Mouse (Mus musculus): Measurements from ENCODE around the gene Acbd6. TPM values are rescaled to one million over a fixed set of nuclear protein-coding genes. Genes with fewer than 3 reads are reported as not detected.

Acbd6 gene
- polyA plus RNA-seq, 1 experiment from 2014 or later = 83.2 TPM

GRCm38 (mm10) chr1:155532833-155533688 lies 24.9 kb upstream of the Acbd6 start:
- DNase-seq (ENCODE audit: low spot score) (peak; percentile 49), ATAC-seq (replicated peaks; ENCODE audit: insufficient number of reproducible peaks, low FRiP score, low TSS enrichment, low read depth) (no peak)
- H3K4me3 ChIP-seq (ENCODE audit: low read depth, low read length) = no peak overlapping the region
- H3K9ac ChIP-seq (replicated peaks; ENCODE audit: low read length) = no peak overlapping the region
- no peaks in the 10 kb centered on the region for H3K36me3 ChIP-seq (replicated peaks; ENCODE audit: control insufficient read depth, insufficient read depth, low read depth, low read length)
- no peaks in the 10 kb centered on the region for H3K9me3 ChIP-seq (replicated peaks; ENCODE audit: control insufficient read depth, low read length)
- no peak overlapping the region for H3K27ac ChIP-seq (replicated peaks; ENCODE audit: low read depth, low read length)
- peaks cover 4% of the 10 kb centered on the region; the same call in 1 of the 2 replicates for H3K4me1 ChIP-seq (ENCODE audit: control insufficient read depth, insufficient read depth, low read length)
- H3K27me3 ChIP-seq (ENCODE audit: control insufficient read depth, insufficient read depth, low read length) = no peaks in the 10 kb centered on the region
- WGBS = 39% methylated on average over 9 of the region's 9 CpGs
- H3K4me2 ChIP-seq (ENCODE audit: low read depth, low read length) = no peak overlapping the region

DNA sequence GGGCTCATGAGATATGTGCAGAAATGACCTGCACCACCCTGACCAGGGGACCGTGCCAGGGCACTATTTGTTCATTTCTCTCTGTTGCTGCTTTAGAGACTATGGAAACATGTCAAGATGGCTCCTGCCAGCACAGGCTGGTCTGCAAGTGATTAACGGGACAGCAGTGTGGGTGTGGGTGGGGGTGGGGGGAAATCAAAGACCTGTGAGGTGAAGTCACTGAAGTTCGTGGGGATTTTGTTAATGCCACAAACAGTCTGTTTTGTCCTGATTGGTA lies 24.3 kb upstream of the Acbd6 start:
- WGBS = 35% methylated on average over 3 of the region's 3 CpGs
- no peak for ATAC-seq (replicated peaks; ENCODE audit: insufficient number of reproducible peaks, low FRiP score, low TSS enrichment, low read depth)
- H3K36me3 ChIP-seq (replicated peaks; ENCODE audit: control insufficient read depth, insufficient read depth, low read depth, low read length) = no peaks in the 10 kb centered on the region
- H3K27ac ChIP-seq (replicated peaks; ENCODE audit: low read depth, low read length) = no peak overlapping the region
- H3K9ac ChIP-seq (replicated peaks; ENCODE audit: low read length) = no peak overlapping the region
- no peak overlapping the region for H3K4me3 ChIP-seq (ENCODE audit: low read depth, low read length)
- H3K27me3 ChIP-seq (ENCODE audit: control insufficient read depth, insufficient read depth, low read length) = no peaks in the 10 kb centered on the region
- H3K9me3 ChIP-seq (replicated peaks; ENCODE audit: control insufficient read depth, low read length) = no peaks in the 10 kb centered on the region
- DNase-seq (ENCODE audit: low spot score) = no peak
- H3K4me2 ChIP-seq (ENCODE audit: low read depth, low read length) = no peak overlapping the region
- H3K4me1 ChIP-seq (ENCODE audit: control insufficient read depth, insufficient read depth, low read length) = peaks cover 1% of the 10 kb centered on the region; the same call in 1 of the 2 replicates

DNA sequence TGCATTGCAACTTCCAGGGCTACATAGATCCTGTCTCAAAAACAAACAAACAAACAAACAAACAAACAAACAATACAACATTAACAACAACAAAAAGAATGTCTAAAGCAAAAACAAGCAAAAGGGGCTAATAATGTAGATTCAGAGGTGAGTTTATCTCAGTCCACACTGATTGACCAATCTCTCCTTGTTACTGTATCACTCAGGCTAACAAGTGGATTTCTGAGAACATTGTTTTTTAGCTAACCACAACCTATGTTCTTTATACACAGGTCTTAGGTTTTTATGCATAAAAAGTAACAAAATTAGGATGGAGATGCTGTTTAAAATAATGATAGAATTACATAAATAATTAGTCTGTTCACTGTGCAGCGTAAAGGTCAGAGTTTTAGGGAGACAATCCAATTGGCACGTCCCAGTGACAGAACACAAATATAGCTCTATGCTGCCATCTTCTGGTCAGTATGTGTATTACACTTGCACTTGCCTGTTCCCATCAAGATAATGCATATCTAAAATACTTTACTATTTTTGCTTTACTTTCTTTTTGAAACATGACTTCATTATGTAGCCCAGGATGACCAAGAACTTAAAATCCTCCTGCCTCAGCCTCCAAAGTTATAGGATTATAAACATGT lies 20.8 kb upstream of the Acbd6 start:
- no peaks in the 10 kb centered on the region for H3K27me3 ChIP-seq (ENCODE audit: control insufficient read depth, insufficient read depth, low read length)
- ATAC-seq (replicated peaks; ENCODE audit: insufficient number of reproducible peaks, low FRiP score, low TSS enrichment, low read depth) (no peak), DNase-seq (ENCODE audit: low spot score) (peak; percentile 83)

DNA sequence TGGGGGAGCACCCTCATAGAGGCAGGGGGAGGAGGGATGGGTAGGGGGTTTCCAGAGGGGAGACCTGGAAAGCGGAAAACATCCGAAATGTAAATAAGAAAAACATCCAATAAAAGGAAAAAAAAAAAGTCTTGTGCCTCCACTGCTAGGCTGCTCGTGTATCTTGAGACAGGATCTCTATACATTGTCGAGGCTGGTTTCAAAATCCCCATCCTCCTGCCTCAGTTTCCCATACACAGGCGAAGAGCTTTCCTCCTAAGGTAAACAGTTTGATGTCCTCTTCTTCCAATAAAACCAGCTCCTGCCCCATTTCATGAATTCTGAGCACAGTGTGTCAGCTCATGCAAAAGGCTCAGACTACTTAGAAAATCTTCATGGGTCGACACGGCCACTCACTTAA lies 19.9 kb upstream of the Acbd6 start:
- no peak for DNase-seq (ENCODE audit: low spot score)
- H3K9me3 ChIP-seq (replicated peaks; ENCODE audit: control insufficient read depth, low read length) = no peaks in the 10 kb centered on the region

More for the DNA sequence above, 20.8 kb upstream of the Acbd6 start:
- Histone ChIP-seq H3K36me3 (replicated peaks; ENCODE audit: control insufficient read depth, insufficient read depth, low read depth, low read length) (no peaks in the 10 kb centered on the region), H3K4me3 (ENCODE audit: low read depth, low read length) (no peak overlapping the region), H3K4me1 (ENCODE audit: control insufficient read depth, insufficient read depth, low read length) (no peaks in the 10 kb centered on the region), H3K9me3 (replicated peaks; ENCODE audit: control insufficient read depth, low read length) (no peaks in the 10 kb centered on the region), H3K27ac (replicated peaks; ENCODE audit: low read depth, low read length) (no peak overlapping the region), H3K9ac (replicated peaks; ENCODE audit: low read length) (no peak overlapping the region), H3K4me2 (ENCODE audit: low read depth, low read length) (no peak overlapping the region)
- 12% methylated on average over 2 of the region's 2 CpGs for WGBS

DNA sequence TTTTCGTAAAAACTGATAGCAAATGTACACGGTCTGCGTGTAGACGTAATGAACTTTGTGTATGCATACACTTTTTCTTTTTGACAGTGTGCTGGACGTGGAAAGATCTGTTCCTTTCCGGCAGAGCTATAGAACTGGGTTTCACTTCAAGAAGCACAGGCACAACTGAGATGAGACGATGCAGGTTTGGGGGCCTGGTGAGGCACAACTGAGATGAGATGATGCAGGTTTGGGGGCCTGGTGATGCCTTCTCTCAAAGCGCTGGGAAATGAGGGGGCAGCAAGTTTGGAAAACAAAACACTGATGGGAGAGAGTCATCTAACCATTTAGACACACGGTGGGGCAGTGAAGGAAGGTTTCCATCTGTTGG lies 293 bp upstream of the Acbd6 start:
- no peak for DNase-seq (ENCODE audit: low spot score)
- Histone ChIP-seq H3K9me3 (replicated peaks; ENCODE audit: control insufficient read depth, low read length) (no peaks in the 10 kb centered on the region), H3K4me3 (ENCODE audit: low read depth, low read length) (peak overlapping the region; percentile 81), H3K27ac (replicated peaks; ENCODE audit: low read depth, low read length) (no peak overlapping the region), H3K4me2 (ENCODE audit: low read depth, low read length) (peak overlapping the region; percentile 50), H3K4me1 (ENCODE audit: control insufficient read depth, insufficient read depth, low read length) (peaks cover 3% of the 10 kb centered on the region), H3K27me3 (ENCODE audit: control insufficient read depth, insufficient read depth, low read length) (no peaks in the 10 kb centered on the region), H3K9ac (replicated peaks; ENCODE audit: low read length) (peak overlapping the region; percentile 96), H3K36me3 (replicated peaks; ENCODE audit: control insufficient read depth, insufficient read depth, low read depth, low read length) (no peaks in the 10 kb centered on the region)
- 58% methylated on average over 9 of the region's 9 CpGs for WGBS
- ATAC-seq (replicated peaks; ENCODE audit: insufficient number of reproducible peaks, low FRiP score, low TSS enrichment, low read depth) = 0 out of 2 replicates have a peak, but pooled peaks have one; percentile 15

More for the DNA sequence above, 19.9 kb upstream of the Acbd6 start:
- no peaks in the 10 kb centered on the region for H3K36me3 ChIP-seq (replicated peaks; ENCODE audit: control insufficient read depth, insufficient read depth, low read depth, low read length)
- WGBS = 69% methylated on average over 7 of the region's 7 CpGs
- no peak for ATAC-seq (replicated peaks; ENCODE audit: insufficient number of reproducible peaks, low FRiP score, low TSS enrichment, low read depth)
- H3K27ac ChIP-seq (replicated peaks; ENCODE audit: low read depth, low read length) = no peak overlapping the region
- no peak overlapping the region for H3K4me2 ChIP-seq (ENCODE audit: low read depth, low read length)
- H3K9ac ChIP-seq (replicated peaks; ENCODE audit: low read length) = no peak overlapping the region
- no peak overlapping the region for H3K4me3 ChIP-seq (ENCODE audit: low read depth, low read length)
- H3K4me1 ChIP-seq (ENCODE audit: control insufficient read depth, insufficient read depth, low read length) = no peaks in the 10 kb centered on the region
- no peaks in the 10 kb centered on the region for H3K27me3 ChIP-seq (ENCODE audit: control insufficient read depth, insufficient read depth, low read length)

DNA sequence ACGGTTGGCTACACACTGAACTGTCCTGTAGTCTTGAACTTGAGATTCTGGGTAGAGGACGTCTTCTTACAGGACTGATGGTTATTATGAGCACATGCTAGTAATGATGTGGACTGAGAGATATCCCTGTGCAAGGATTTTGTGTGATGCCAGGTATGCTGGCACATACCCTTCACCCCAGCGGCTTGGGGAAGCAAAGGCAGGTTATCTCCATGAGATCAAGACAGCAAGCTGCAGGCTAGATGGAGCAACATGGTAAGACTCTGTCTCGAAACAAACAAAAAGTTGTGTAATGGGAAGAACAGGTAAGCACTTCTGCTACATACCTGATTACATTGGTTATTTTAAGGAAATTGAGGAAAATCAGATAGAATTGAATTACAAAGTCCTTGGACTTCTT lies 2.1 kb downstream of the Acbd6 start:
- H3K4me2 ChIP-seq (ENCODE audit: low read depth, low read length) = no peak overlapping the region
- ATAC-seq (replicated peaks; ENCODE audit: insufficient number of reproducible peaks, low FRiP score, low TSS enrichment, low read depth) = no peak
- no peak overlapping the region for H3K4me3 ChIP-seq (ENCODE audit: low read depth, low read length)
- H3K9me3 ChIP-seq (replicated peaks; ENCODE audit: control insufficient read depth, low read length) = no peaks in the 10 kb centered on the region
- H3K36me3 ChIP-seq (replicated peaks; ENCODE audit: control insufficient read depth, insufficient read depth, low read depth, low read length) = no peaks in the 10 kb centered on the region
- 87% methylated on average over 4 of the region's 4 CpGs for WGBS
- no peak overlapping the region for H3K9ac ChIP-seq (replicated peaks; ENCODE audit: low read length)
- no peaks in the 10 kb centered on the region for H3K27me3 ChIP-seq (ENCODE audit: control insufficient read depth, insufficient read depth, low read length)
- no peak overlapping the region for H3K27ac ChIP-seq (replicated peaks; ENCODE audit: low read depth, low read length)
- no peak for DNase-seq (ENCODE audit: low spot score)
- peaks cover 3% of the 10 kb centered on the region for H3K4me1 ChIP-seq (ENCODE audit: control insufficient read depth, insufficient read depth, low read length)

DNA sequence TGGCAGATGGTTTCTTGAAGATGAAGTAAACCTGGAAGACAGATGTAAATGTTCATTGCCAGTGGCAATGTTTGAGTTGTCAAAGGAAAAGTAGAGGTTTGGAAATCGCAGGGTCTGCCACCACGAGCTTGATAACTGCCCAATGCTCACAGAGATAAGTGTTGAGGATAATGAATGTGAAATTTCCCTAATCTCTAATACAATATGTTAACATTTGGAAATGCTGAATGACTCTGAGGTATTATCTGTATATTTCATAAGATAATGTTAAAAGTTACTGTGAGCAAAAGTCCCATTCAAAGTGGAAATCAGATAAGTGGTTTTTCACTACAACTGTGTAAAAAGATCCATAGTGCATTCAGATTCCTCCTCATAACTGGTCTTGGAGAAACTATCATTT lies 2.8 kb downstream of the Acbd6 start:
- DNase-seq (ENCODE audit: low spot score) = no peak
- no peak overlapping the region for H3K4me3 ChIP-seq (ENCODE audit: low read depth, low read length)
- no peak overlapping the region for H3K4me2 ChIP-seq (ENCODE audit: low read depth, low read length)
- no peaks in the 10 kb centered on the region for H3K36me3 ChIP-seq (replicated peaks; ENCODE audit: control insufficient read depth, insufficient read depth, low read depth, low read length)
- no peaks in the 10 kb centered on the region for H3K9me3 ChIP-seq (replicated peaks; ENCODE audit: control insufficient read depth, low read length)
- peaks cover 3% of the 10 kb centered on the region for H3K4me1 ChIP-seq (ENCODE audit: control insufficient read depth, insufficient read depth, low read length)
- no peak overlapping the region for H3K27ac ChIP-seq (replicated peaks; ENCODE audit: low read depth, low read length)
- ATAC-seq (replicated peaks; ENCODE audit: insufficient number of reproducible peaks, low FRiP score, low TSS enrichment, low read depth) = no peak
- WGBS = 86% methylated on average over 2 of the region's 2 CpGs
- no peak overlapping the region for H3K9ac ChIP-seq (replicated peaks; ENCODE audit: low read length)
- no peaks in the 10 kb centered on the region for H3K27me3 ChIP-seq (ENCODE audit: control insufficient read depth, insufficient read depth, low read length)

DNA sequence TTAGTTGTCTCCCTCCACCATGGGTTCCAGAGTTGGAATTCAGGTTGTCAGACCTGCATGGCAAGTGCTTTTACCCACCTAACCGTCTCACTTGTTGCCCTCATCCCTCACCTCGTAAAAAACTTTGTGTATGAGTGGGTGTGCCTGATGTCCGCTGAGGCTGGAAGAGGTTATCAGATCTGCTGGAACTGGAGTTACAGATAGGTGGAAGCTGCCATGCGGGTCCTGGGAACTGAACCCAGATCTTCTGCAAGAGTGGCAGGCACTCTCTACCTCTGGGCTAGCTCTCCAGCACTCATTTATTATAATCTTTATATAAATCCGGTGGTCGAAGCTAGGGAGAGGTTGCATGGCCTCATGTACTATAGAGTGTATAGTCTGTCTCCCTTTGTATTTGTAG lies 4.3 kb downstream of the Acbd6 start:
- 81% methylated on average over 6 of the region's 6 CpGs for WGBS
- H3K36me3 ChIP-seq (replicated peaks; ENCODE audit: control insufficient read depth, insufficient read depth, low read depth, low read length) = no peaks in the 10 kb centered on the region

More for the DNA sequence above, 4.3 kb downstream of the Acbd6 start:
- H3K4me1 ChIP-seq (ENCODE audit: control insufficient read depth, insufficient read depth, low read length) = peaks cover 3% of the 10 kb centered on the region
- no peaks in the 10 kb centered on the region for H3K27me3 ChIP-seq (ENCODE audit: control insufficient read depth, insufficient read depth, low read length)
- H3K4me3 ChIP-seq (ENCODE audit: low read depth, low read length) = no peak overlapping the region
- DNase-seq (ENCODE audit: low spot score) (no peak), ATAC-seq (replicated peaks; ENCODE audit: insufficient number of reproducible peaks, low FRiP score, low TSS enrichment, low read depth) (no peak)
- no peak overlapping the region for H3K4me2 ChIP-seq (ENCODE audit: low read depth, low read length)
- no peak overlapping the region for H3K27ac ChIP-seq (replicated peaks; ENCODE audit: low read depth, low read length)
- no peaks in the 10 kb centered on the region for H3K9me3 ChIP-seq (replicated peaks; ENCODE audit: control insufficient read depth, low read length)
- H3K9ac ChIP-seq (replicated peaks; ENCODE audit: low read length) = no peak overlapping the region

Data from embryonic facial prominence, embryonic 11.5 days (tissue).